In genomic region chr8:72087611-72088010, GRCm38 (mm10) we compare ENCODE assay signal across 10 mouse cellular contexts. TPM values are rescaled to one million over a fixed set of nuclear protein-coding genes. Genes with fewer than 3 reads are reported as not detected.
"Had no signal": no experiment of that assay in that cellular context is flagged by ENCODE, and none has a peak within 500 bp of the region (broad histone marks: within the 10 kb centered on the region; RNA-seq: fewer than 3 reads in every experiment).

No protein-coding gene starts in this region.

RNA-seq across cellular contexts. Expression of gene Olfr373, which starts 4.6 kb away (rescaled TPM):
- polyA plus RNA-seq: large intestine, adult 2 months; limb, embryonic 14.5 days; liver, embryonic 11.5 days; liver, embryonic 16.5 days; lung, embryonic 15.5 days; midbrain, embryonic 12.5 days; midbrain, embryonic 16.5 days; neural tube, embryonic 13.5 days had no signal

RNA-seq across cellular contexts. Expression of gene Olfr374, which starts 19.2 kb away (rescaled TPM):
- polyA plus RNA-seq: large intestine, adult 2 months; liver, embryonic 11.5 days; liver, embryonic 16.5 days; lung, embryonic 15.5 days; midbrain, embryonic 12.5 days; neural tube, embryonic 13.5 days; stomach, embryonic 15.5 days; thymus, postnatal 0 days had no signal

RNA-seq across cellular contexts. Expression of gene Olfr372, which starts 46.6 kb away (rescaled TPM):
- polyA plus RNA-seq: large intestine, adult 2 months; limb, embryonic 14.5 days; liver, embryonic 11.5 days; liver, embryonic 16.5 days; lung, embryonic 15.5 days; midbrain, embryonic 12.5 days; midbrain, embryonic 16.5 days; neural tube, embryonic 13.5 days; stomach, embryonic 15.5 days; thymus, postnatal 0 days had no signal
